Mouse (Mus musculus) midbrain, embryonic 12.5 days (tissue): ENCODE data around the gene Mzf1. TPM values are rescaled to one million over a fixed set of nuclear protein-coding genes. Genes with fewer than 3 reads are reported as not detected.
"Not testable (repeated sequence)": the region's sequence is repeated elsewhere in the genome, so short reads cannot be mapped to it uniquely, and the experiment has no call there.

Source experiments
- ATAC-seq: fragments of 200-750 bp; cut with Nextera tagmentation; 2 replicates; pipeline ENCODE4 v1.8.0; 2017; ENCODE audit warnings: low read depth, moderate TSS enrichment, moderate library complexity; ENCODE audit not compliant: low FRiP score
- H3K27ac ChIP-seq: fragments of 300-500 bp; sonication (generic); replicated peaks from 2 replicates; pipeline ENCODE4 v1.5.1; 2016; ENCODE audit warnings: mild to moderate bottlenecking
- H3K27me3 ChIP-seq: fragments of 300-500 bp; sonication (generic); 2 replicates; pipeline ENCODE4 v1.6.1; 2016; ENCODE audit warnings: mild to moderate bottlenecking
- H3K36me3 ChIP-seq: fragments of 300-500 bp; sonication (generic); 2 replicates; pipeline ENCODE4 v1.6.1; 2016
- H3K4me1 ChIP-seq: fragments of 300-500 bp; sonication (generic); 2 replicates; pipeline ENCODE4 v1.6.1; 2016
- H3K4me2 ChIP-seq: fragments of 300-500 bp; sonication (generic); replicated peaks from 2 replicates; pipeline ENCODE4 v1.6.1; 2016; ENCODE audit warnings: mild to moderate bottlenecking, moderate library complexity
- H3K4me3 ChIP-seq: fragments of 300-500 bp; sonication (generic); 2 replicates; pipeline ENCODE4 v1.5.1; 2016; ENCODE audit warnings: mild to moderate bottlenecking
- H3K9ac ChIP-seq: fragments of 300-500 bp; sonication (generic); replicated peaks from 2 replicates; pipeline ENCODE4 v1.6.1; 2016; ENCODE audit warnings: mild to moderate bottlenecking, moderate library complexity
- H3K9me3 ChIP-seq: fragments of 300-500 bp; sonication (generic); 2 replicates; pipeline ENCODE4 v1.6.1; 2016; ENCODE audit warnings: mild to moderate bottlenecking
- WGBS: fragments of 180-500 bp; shearing (Covaris S2); methylation state at CpG from one replicate; pipeline ENCODE4 v1.1.7; 2016; 5-methylcytosine and 5-hydroxymethylcytosine counted together
- polyA plus RNA-seq: library from polyadenylated mRNA; unstranded; fragments of >200 nt; fragmentation: Nextera tagmentation; extraction: Ambion mirVana; gene quantifications from 2 replicates; pipeline ENCODE4 v1.2.1, GENCODE M21; 2016

The Mzf1 gene
- polyA plus RNA-seq = 5.2 and 5.3 TPM in 2 replicates

- H3K4me2 ChIP-seq = peak within 1 kb of the TSS; percentile 52
- H3K36me3 ChIP-seq = no peaks in the 10 kb centered on the region
- no peaks in the 10 kb centered on the region for H3K27me3 ChIP-seq
- peak; percentile 96 for ATAC-seq
- peak within 1 kb of the TSS; percentile 91 for H3K27ac ChIP-seq
- H3K4me3 ChIP-seq = peak within 1 kb of the TSS; percentile 51
- under 1% methylated on average over 41 of the region's 41 CpGs for WGBS
- H3K9me3 ChIP-seq = no peaks in the 10 kb centered on the region
- peak within 1 kb of the TSS; percentile 48 for H3K9ac ChIP-seq
- H3K4me1 ChIP-seq = peaks cover 6% of the 10 kb centered on the region
Observed at GRCm38 (mm10) chr7:13054287-13055010, at the start of gene Mzf1. Gene Mzf1, minus strand, starts transcription at chr7:13054764.

GRCm38 (mm10) chr7:13095073-13095472 is 40.5 kb upstream of the Mzf1 start, which contains the start of gene Vmn1r85:
Gene Vmn1r85, minus strand, starts transcription at chr7:13095173.
- 67% methylated on average over 3 of the region's 3 CpGs for WGBS
- Histone ChIP-seq H3K4me1 (no peaks in the 10 kb centered on the region), H3K4me3 (no peak within 1 kb of the TSS), H3K9ac (no peak within 1 kb of the TSS), H3K27me3 (no peaks in the 10 kb centered on the region), H3K27ac (no peak within 1 kb of the TSS), H3K9me3 (no peaks in the 10 kb centered on the region), H3K4me2 (no peak within 1 kb of the TSS), H3K36me3 (no peaks in the 10 kb centered on the region)
- ATAC-seq = no peak

DNA sequence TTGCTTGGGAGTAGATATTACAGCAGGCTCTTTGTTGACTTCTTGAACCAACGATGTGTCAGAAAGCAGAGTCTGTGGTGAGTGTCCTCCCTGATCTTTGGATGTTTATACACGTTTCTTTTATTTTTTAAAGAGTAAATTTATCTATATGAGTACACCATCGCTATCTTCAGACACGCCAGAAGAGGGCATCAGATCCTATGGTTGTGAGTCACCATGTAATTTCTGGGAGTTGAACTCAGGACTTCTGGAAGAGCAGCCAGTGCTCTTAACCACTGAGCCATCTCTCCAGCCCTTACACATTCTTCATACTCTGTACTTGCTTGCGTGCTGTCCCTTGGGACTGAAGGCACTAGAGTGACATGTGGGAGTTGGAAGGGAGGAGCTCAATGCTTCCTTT is 17.7 kb upstream of the Mzf1 start:
- Histone ChIP-seq H3K27me3 (no peaks in the 10 kb centered on the region), H3K4me2 (no peak overlapping the region), H3K9ac (no peak overlapping the region), H3K9me3 (no peaks in the 10 kb centered on the region), H3K36me3 (no peaks in the 10 kb centered on the region), H3K27ac (no peak overlapping the region), H3K4me1 (no peaks in the 10 kb centered on the region), H3K4me3 (no peak overlapping the region)
- 63% methylated on average over 5 of the region's 5 CpGs for WGBS
- no peak for ATAC-seq

DNA sequence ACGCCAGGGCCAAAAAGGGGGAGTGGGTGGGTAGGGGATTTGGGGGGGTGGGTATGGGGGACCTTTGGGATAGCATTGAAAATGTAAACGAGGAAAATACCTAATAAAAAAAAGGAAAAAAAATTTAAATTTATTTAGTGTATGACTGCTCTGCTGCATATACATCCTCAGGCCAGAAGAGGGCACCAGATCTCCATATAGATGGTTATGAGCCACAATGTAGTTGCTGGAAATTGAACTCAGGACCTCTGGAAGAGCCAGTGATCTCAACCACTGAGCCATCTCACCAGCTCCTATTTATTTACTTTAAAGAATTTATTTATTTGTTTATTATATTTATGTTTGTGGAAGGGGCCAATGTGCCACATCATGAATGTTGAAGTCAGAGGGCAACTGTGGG is 8.8 kb upstream of the Mzf1 start:
- H3K4me3 ChIP-seq, H3K4me2 ChIP-seq, H3K36me3 ChIP-seq, ATAC-seq, H3K27me3 ChIP-seq, H3K4me1 ChIP-seq, H3K9ac ChIP-seq, H3K9me3 ChIP-seq, H3K27ac ChIP-seq: not testable (repeated sequence)
- WGBS = 51% methylated on average over 2 of the region's 2 CpGs

DNA sequence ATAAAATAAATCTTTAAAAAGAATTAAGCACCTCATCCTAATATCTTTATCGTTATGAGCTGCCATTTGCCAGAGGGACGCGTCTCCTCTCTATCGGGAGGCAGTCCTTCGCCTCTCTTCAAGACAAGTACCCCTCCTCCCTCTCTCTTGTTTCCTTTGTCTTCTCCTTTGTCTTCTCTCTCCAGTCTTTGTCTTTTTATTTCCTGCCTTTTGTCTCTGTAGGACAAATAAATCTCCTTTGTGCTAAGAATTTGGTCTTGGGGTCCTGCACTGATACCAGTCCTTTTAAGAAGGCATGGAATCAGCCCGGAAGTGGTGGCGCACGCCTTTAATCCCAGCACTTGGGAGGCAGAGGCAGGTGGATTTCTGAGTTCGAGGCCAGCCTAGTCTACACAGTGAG is 5.0 kb upstream of the Mzf1 start:
- Histone ChIP-seq H3K4me3 (no peak overlapping the region), H3K9ac (no peak overlapping the region), H3K36me3 (no peaks in the 10 kb centered on the region), H3K27me3 (no peaks in the 10 kb centered on the region), H3K4me1 (no peaks in the 10 kb centered on the region), H3K4me2 (no peak overlapping the region), H3K9me3 (no peaks in the 10 kb centered on the region), H3K27ac (no peak overlapping the region)
- no peak for ATAC-seq
- 90% methylated on average over 9 of the region's 9 CpGs for WGBS

GRCm38 (mm10) chr7:13056913-13057700 is 2.5 kb upstream of the Mzf1 start:
- H3K4me3 ChIP-seq = no peak overlapping the region
- H3K9ac ChIP-seq = no peak overlapping the region
- ATAC-seq = no peak
- no peaks in the 10 kb centered on the region for H3K27me3 ChIP-seq
- H3K4me2 ChIP-seq = no peak overlapping the region
- no peaks in the 10 kb centered on the region for H3K36me3 ChIP-seq
- 52% methylated on average over 8 of the region's 8 CpGs for WGBS
- H3K4me1 ChIP-seq = peaks cover 6% of the 10 kb centered on the region
- no peaks in the 10 kb centered on the region for H3K9me3 ChIP-seq
- no peak overlapping the region for H3K27ac ChIP-seq

DNA sequence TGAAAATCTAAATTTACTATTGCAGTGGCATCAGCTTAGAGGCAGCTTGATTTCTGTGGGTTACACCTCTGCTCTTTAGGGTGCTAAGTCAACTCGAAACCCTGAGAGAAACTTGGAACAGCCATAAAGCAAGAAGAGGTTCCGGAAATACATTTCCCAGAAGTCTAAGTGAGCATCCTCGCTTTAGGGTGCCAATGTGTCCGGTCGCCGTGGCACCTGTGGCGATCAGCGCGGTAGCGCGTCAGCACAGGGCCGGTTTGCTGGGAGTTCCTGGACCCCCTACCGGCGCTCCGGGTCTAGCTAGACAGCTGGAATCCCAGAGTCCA is 640 bp downstream of the Mzf1 start:
- H3K36me3 ChIP-seq = no peaks in the 10 kb centered on the region
- no peak for ATAC-seq
- H3K4me2 ChIP-seq = peak overlapping the region; percentile 52
- H3K27me3 ChIP-seq = no peaks in the 10 kb centered on the region
- peak overlapping the region; percentile 48 for H3K9ac ChIP-seq
- H3K27ac ChIP-seq = peak overlapping the region; percentile 91
- 2% methylated on average over 15 of the region's 15 CpGs for WGBS
- H3K4me3 ChIP-seq = peak overlapping the region; percentile 51
- no peaks in the 10 kb centered on the region for H3K9me3 ChIP-seq
- H3K4me1 ChIP-seq = peaks cover 6% of the 10 kb centered on the region

- no peak overlapping the region for H3K9ac ChIP-seq
- 97% methylated on average over 2 of the region's 2 CpGs for WGBS
- H3K4me2 ChIP-seq = peak overlapping the region; percentile 52
- no peaks in the 10 kb centered on the region for H3K36me3 ChIP-seq
- no peaks in the 10 kb centered on the region for H3K27me3 ChIP-seq
- 0 out of 2 replicates have a peak overlapping the region, but pooled peaks have one; percentile 91 for H3K27ac ChIP-seq
- no peaks in the 10 kb centered on the region for H3K9me3 ChIP-seq
- H3K4me3 ChIP-seq = peak overlapping the region; percentile 51
- no peak for ATAC-seq
- H3K4me1 ChIP-seq = peaks cover 6% of the 10 kb centered on the region
Observed at GRCm38 (mm10) chr7:13053501-13053900, 1.1 kb downstream of the Mzf1 start.

GRCm38 (mm10) chr7:13053001-13053400 is 1.6 kb downstream of the Mzf1 start:
- WGBS = 87% methylated on average over 13 of the region's 13 CpGs
- Histone ChIP-seq H3K9ac (no peak overlapping the region), H3K4me1 (peaks cover 6% of the 10 kb centered on the region), H3K4me2 (no peak overlapping the region), H3K4me3 (no peak overlapping the region), H3K27ac (no peak overlapping the region), H3K27me3 (no peaks in the 10 kb centered on the region), H3K36me3 (no peaks in the 10 kb centered on the region), H3K9me3 (no peaks in the 10 kb centered on the region)
- ATAC-seq = no peak

- Histone ChIP-seq H3K27ac (no peak overlapping the region), H3K9ac (no peak overlapping the region), H3K27me3 (peaks cover 47% of the 10 kb centered on the region), H3K4me1 (peaks cover 14% of the 10 kb centered on the region), H3K36me3 (no peaks in the 10 kb centered on the region), H3K9me3 (peaks cover 6% of the 10 kb centered on the region; the same call in 1 of the 2 replicates), H3K4me2 (no peak overlapping the region), H3K4me3 (no peak overlapping the region)
- peak; percentile 50 for ATAC-seq
- WGBS = 6% methylated on average over 2 of the region's 2 CpGs
Observed at GRCm38 (mm10) chr7:13046084-13046483, 8.5 kb downstream of the Mzf1 start.

DNA sequence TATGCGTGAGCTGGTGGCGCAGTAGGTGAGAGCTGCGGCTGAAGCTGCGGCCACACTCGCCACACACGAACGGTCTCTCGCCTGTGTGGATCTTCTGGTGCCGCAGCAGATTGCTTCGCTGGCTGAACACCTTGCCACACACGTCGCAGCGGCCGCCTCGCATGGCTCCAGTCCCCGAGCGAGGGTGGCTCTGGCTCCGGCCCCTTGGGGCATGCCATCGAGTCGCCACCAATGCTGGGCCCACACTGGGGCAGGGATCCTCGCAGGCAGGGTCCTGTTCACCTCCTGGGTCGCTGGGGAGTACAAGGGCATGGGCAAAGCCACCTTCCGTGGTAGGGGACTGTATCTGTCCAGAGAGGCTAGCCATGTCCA is 10.3 kb downstream of the Mzf1 start:
- Histone ChIP-seq H3K4me3 (peak overlapping the region; percentile 50), H3K36me3 (no peaks in the 10 kb centered on the region), H3K4me2 (peak overlapping the region; percentile 87), H3K4me1 (peaks cover 16% of the 10 kb centered on the region), H3K9me3 (peaks cover 6% of the 10 kb centered on the region; the same call in 1 of the 2 replicates), H3K27me3 (peaks cover 53% of the 10 kb centered on the region), H3K9ac (peak overlapping the region; percentile 67), H3K27ac (no peak overlapping the region)
- 3% methylated on average over 23 of the region's 23 CpGs for WGBS
- peak; percentile 17 for ATAC-seq
